Mouse (Mus musculus) cerebellum, adult 2 months (tissue): ENCODE results near the gene Alpk3.

Experiments
- CTCF ChIP-seq: fragments of 200-500 bp; IDR thresholded peaks from 2 replicates; pipeline ENCODE4 v1.5.1; 2011; ENCODE audit warnings: low read depth, mild to moderate bottlenecking, control low read depth, low read length, moderate library complexity, borderline replicate concordance; ENCODE audit not compliant: insufficient read depth
- POLR2A ChIP-seq: fragments of 200-500 bp; IDR thresholded peaks from 2 replicates; pipeline ENCODE4 v1.6.1; 2011; ENCODE audit warnings: low read length, control low read depth, borderline replicate concordance; ENCODE audit not compliant: insufficient read depth

DNA sequence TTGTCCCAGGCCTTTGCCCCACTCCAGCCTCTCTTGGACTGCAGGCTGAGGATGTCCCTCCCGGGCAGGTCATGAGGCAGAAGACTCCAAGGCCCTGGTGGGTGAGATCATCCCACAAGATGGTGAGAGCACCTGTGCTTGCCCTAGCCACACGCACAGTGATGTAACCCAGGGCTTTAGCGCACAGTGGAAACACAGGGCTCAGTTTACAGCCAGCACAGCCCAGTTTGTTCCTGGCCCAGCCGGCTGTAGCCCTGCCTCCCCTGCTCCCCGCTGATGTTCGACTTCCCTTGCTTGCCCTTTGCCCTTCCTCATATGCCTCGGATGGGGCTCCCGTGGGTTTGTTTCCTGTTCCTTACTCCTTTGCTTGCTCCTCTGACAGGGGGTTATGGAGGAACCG is 17.1 kb downstream of the Alpk3 start:
- no peak for TF ChIP-seq POLR2A
- no peak for TF ChIP-seq CTCF
